Mouse (Mus musculus): ENCODE results near the gene Eno2.

Gene Eno2

DNA sequence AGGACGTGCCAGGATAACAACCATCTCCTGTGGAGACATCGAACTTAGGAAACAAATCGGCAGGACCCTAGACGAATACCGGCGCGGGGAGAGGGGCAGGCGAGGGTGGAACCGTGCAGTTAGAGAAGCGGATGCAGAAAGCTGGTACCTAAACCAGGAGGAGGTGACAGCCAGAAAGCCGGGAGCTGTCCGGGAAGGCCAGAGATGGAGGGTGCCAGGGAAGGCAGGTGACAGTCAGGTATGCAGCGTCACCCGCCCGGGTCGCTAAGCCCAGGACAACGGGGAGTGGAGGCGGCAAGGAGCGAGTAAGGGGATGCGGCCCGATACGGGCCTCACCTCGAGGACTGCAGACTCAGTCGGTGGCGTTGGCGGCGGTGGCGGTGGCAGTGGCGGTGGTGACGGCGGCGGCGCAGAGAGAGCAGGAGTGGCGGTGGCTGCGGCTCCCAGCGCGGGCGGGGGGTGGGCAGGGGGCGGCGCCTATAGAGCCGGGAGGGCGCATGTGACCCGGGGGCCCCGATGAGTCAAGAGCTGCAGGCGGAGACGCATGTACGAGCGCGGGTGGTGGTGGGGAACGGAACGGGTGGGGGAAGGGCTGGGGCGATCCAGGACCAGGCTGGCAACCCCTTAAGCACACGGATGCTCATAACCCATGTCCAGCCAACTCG is at the start of gene Eno2:
Gene Eno2, minus strand, starts transcription at position 573 of the 665 bp plus-strand sequence.
- under 1% methylated on average over 54 of the region's 54 CpGs for WGBS

DNA sequence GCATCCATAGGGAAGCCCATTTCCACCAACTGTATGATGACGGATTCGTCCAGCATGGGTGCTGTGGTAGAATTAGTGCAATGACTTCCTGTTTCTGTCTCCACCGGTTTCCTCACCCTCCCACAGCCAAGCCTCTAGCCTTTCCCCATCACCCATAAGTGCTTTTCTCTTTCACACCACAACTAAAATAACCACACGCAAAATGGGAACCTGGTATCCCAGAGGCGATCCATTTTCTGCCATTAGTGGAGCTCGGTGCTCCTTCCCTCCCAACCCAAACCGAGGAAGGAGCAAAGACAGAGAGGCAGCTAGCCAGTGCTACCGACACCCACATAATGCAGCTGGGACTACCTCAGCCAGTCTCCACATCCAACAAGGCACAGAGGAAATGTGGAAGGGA is 48.5 kb upstream of the Eno2 start:
- 51% methylated on average over 8 of the region's 8 CpGs for WGBS

DNA sequence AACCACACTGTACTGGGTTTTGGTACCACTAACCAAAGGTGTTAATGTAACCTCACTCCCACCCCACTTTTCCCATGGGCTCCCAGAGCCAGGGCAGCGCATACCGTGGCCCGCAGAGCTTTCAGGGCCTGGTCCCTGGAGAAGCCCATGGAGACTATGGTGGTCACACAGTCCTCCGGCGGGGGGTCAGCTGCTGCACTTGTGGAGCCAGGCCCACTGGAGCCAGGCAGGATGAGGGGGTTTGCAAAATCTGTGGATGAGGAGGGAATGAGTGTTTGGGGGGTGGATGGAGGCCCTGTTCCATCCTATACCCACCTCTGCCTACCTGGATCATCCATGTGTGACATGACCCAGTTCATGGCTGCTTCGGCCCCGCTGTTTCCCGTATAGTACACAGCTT is 48.1 kb upstream of the Eno2 start:
- WGBS: 81% methylated on average over 8 of the region's 8 CpGs

DNA sequence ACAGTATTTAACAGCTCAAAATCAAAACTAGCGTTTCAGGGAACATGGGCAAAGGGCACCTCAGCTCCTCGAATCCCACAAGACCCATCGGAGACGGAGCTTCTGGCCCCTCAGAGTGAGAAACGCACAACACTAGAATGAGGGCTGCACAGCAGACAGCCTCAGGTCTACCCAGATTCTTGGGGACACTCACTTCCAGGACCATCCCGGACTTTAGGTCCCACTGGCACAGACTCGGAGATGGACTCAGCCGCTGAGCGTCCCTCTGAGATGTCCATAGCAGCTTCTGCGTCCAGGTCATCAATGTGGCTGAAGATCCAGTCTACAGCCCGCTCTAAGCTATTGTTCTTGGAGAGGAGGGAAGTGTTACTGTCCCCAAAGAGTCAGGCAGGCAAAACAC is 47.7 kb upstream of the Eno2 start:
- 95% methylated on average over 11 of the region's 11 CpGs for WGBS

DNA sequence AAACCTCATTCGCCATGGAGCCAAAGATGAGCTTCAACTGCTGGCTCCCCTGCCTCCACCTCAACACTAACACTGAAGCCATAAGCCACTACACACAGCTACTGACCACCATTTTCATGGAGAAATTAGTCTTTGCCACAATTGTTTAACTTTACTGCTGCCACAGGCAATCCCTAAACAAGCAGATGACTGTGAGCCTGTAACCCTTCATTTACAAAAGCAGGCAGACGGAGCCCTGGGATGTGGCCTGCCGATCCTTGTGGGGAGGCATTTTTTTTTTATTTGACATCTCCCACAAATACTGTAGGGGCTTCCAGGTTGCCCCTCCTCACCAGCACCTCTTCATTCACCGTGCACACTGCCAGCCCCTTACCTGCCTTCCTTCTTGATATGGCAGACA is 47.1 kb upstream of the Eno2 start:
- 92% methylated on average over 4 of the region's 4 CpGs for WGBS

DNA sequence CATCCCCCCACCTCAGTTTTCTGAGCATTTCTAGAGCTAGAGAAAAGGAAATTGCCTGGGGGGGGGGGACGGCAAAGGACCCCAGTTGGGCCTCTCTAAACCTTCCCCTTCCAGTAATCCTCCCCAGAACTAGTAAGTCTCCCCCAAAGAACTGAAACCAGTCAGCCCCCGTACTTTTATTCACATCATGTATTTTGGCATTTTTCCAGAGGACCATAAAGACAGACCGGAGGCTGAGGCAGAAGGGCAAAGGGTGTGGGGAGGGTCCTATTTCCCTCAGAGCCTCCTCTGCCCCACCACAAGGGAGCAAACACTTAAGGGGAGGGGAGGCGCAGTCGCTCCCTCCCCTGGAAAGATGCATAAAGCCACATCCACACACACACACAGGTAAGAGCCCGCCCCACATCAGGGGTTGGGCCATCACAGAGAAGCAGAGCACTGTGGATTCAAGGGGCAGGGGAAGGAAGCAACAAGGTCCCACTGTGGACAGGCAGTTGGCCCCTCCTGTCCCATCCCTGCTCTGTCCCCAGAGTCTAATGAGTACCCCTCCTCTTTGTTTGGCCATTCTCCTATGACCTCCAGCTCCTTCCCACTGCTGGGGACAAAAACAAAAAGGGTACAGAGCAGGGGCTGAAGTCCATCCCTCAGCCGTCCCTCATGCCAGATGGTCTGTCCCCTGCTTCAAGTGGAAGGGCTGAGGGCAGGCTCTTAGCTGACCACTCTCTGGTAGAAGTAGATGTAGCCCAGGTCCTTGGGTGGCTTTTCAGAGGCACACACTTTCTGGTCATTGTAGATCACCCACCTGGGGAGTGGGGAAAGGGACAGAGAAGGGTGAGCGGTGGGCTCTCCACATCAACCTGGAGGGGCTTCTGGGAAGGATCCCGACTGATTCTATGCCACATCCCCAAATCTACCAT is 45.6 kb upstream of the Eno2 start:
- WGBS: 66% methylated on average over 9 of the region's 9 CpGs

DNA sequence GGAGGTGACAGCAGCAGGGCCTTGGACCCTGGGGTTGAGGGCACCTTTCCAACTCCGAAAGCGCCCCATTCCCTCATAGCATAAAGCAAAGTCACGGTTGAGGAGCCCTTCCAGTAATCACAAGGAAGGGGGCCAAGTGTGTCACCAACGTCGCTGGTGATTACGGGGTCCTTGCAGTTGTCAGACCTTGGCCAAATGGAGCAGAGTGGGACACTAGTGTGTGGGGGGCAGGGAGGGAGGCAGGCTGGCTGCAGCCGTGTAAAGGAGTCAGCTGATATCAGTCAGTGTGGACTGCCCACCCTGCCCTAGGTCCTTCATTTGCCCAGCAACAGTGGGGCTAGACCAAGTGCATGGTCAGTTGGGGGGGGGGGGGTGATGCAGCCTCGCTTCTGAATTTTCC is 45.0 kb upstream of the Eno2 start:
- WGBS: 26% methylated on average over 8 of the region's 8 CpGs

DNA sequence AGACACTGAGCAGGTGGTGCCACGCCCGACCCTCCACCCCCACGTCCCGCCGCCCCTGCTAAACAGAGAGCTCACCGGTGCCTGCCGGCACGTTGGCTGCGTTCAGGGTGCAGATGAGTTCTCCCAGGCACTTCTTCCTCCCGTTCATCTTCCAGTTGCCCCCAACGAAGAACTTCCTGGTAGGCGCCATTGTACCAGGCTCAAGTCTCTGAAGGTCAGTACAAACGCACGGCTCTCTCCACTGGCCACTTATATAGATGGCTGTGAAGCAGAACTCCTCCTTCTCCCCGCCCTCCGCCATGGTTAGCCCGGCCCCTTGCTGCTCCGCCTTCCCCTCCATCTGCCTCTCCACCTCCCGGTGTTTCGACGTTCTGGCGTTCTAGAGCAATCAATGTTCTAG is 44.5 kb upstream of the Eno2 start, which contains the start of gene Tpi1:
Gene Tpi1, minus strand, starts transcription at position 364 of the 400 bp plus-strand sequence.
- WGBS: under 1% methylated on average over 22 of the region's 22 CpGs

DNA sequence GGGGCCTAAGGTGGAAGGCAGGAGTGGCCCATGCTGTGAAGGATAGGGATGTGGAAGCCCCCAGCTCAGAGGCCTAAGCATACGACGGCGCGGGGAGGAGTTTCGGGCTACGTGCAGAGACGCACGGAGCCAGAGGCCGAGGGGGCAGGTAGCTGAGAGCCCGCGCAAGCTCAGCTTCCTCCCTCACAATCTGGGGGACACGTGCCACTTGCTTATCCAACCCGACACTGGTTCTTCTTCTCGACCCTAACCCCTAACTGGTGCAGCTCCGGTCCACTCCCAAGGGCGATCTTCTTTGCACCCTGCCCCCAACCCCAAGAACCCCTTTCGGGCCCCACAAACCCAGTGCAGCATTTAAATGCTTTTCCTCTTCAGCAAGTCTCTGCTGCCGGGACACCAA is 44.0 kb upstream of the Eno2 start:
- WGBS: under 1% methylated on average over 18 of the region's 18 CpGs

DNA sequence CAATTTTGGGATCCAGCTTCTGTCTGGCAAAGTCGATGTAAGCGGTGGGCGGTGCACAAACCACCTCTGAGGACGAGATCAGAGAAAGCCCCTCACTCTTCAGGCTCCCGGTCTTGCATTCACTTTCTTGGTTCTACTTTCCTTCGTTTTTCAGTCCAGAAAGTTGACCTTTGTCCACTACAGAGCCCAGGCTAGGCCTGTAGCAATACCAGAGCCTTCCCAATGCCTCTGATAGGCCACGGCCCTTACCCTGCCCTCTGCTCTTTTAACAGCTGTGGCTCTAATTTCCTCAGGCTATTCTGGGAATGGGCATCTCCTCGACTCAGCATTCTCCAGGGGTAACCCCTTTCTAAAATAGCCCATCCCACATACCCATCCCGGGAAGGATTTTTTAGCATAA is 43.4 kb upstream of the Eno2 start:
- WGBS: 17% methylated on average over 9 of the region's 9 CpGs

DNA sequence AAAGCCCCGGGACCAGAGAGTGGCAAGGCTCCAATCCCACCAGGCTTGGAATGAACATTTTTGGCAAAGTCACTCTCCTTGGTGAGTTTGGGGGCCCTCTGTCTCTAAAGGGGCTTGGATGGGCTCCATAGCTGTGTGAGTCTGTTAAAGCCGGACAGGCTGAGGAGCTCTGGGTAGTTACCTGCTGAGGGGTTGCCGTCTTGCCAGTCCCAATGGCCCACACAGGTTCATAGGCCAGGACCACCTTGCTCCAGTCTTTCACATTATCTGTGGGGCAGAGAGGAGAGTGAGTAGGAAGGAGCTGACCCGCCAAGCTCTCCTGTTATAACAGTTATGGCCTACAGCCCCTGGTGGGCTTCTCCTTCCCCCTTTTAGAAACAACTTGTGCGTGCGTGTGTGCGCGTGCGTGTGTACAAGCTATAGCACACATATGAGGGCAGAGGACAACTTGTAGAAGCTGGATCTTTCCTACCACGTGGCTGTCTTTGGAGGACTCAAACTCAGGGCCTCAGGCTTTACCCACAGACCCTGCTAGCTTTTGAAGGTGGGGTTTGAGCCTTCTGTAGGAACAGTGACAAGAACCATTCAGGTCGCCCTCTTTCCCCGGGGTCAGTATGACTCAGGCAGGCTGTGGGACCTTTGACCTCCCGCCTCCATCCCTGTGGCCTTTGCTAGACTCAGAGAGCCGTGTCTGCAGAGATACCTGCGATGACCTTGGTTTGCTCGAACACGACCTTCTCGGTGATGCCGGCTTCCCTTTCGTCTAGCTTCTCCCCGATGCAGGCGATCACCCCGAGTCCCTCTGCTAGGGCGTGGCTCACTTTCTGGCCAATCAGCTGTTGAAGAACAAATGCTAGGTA is 42.5 kb upstream of the Eno2 start:
- WGBS: 79% methylated on average over 24 of the region's 24 CpGs

DNA sequence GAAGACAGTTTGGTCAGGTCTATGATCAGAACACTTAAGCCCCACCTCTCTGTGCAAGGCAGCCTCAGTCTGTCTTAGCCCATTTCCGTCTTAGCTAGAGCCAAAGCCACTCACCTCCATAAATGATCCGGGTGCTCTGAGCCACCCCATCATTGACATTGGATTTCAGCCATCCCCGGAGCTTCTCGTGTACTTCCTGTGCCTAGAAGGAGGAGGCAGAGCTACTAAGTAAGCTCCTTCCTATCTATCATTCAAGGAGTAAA is 41.9 kb upstream of the Eno2 start:
- 56% methylated on average over 4 of the region's 4 CpGs for WGBS

DNA sequence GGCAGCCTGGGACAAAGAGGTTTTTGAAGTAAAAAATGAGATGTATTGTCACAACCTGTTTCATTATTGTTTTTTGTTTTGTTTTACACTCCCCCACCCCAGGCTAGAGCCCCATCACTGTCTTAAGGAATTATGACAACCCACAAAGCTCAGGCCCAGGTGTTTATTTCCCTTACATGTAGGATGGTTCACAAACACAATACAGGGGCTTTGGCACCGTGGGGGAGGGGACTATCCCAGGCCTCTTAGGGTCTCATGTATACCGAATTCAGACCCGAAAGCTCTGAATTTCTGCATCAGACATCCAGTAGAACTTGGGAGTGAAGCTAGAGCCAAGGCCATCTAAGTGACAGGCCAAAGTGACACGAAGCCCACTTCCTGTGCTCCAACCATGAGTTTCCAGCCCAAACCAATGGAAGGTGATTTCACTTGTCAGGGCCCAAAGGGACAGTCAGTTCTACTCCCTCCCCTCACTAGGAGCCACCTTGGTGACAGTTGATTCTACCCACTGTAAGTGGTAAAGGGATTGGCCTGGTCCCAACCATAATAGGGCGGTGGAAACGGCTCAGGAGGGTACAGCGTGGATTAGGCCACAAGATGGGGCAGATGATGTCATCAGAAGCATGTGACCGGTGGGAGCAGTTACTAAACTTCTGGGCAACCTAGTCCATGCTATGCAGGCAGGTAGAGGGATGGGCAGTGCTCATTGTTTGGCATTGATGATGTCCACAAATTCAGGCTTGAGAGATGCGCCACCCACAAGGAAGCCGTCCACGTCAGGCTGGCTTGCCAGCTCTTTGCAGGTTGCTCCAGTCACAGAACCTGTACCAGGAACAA is 41.3 kb upstream of the Eno2 start:
- 74% methylated on average over 11 of the region's 11 CpGs for WGBS

DNA sequence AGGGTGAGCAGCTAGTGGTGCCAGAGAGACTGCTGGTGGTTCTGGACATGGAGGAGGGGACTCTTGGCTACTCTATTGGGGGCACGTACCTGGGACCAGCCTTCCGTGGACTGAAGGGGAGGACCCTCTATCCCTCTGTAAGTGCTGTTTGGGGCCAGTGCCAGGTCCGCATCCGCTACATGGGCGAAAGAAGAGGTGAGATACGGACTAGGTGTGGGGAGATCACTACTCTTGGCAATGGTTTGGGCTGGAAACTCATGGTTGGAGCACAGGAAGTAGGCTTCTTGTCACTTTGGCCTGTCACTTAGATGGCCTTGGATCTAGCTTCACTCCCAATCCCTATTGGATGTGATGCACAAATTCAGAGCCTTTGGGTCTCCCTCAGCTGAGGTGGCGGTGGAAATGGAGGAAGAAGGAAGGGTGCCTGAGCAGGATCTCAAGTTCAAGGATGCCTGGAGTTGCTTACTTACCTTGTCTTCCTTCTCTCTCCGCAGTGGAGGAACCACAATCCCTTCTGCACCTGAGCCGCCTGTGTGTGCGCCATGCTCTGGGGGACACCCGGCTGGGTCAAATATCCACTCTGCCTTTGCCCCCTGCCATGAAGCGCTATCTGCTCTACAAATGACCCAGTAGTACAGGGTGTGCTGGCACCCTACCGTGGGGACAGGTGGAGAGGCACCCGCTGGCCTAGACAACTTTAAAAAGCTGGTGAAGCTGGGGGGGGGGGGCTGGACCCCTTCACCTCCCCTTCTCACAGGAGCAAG is 40.5 kb upstream of the Eno2 start:
- WGBS: 51% methylated on average over 14 of the region's 14 CpGs

DNA sequence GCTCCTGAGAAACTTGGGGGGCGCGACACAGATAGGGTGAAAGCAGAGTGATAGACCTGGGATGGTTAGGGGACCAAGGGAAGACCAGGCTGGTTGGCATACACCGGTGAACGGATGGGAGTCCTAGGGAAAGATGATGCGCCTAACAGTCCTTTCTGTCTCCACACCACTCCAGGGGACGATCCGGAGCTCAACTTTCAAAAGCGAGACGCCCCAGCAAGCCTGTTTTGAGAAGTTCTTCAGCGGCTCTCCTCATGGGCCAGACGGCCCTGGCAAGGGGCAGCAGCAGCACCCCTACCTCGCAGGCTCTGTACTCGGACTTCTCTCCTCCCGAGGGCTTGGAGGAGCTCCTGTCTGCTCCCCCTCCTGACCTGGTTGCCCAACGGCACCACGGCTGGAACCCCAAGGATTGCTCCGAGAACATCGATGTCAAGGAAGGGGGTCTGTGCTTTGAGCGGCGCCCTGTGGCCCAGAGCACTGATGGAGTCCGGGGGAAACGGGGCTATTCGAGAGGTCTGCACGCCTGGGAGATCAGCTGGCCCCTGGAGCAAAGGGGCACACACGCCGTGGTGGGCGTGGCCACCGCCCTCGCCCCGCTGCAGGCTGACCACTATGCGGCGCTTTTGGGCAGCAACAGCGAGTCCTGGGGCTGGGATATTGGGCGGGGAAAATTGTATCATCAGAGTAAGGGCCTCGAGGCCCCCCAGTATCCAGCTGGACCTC is 39.7 kb upstream of the Eno2 start:
- 1% methylated on average over 35 of the region's 35 CpGs for WGBS

DNA sequence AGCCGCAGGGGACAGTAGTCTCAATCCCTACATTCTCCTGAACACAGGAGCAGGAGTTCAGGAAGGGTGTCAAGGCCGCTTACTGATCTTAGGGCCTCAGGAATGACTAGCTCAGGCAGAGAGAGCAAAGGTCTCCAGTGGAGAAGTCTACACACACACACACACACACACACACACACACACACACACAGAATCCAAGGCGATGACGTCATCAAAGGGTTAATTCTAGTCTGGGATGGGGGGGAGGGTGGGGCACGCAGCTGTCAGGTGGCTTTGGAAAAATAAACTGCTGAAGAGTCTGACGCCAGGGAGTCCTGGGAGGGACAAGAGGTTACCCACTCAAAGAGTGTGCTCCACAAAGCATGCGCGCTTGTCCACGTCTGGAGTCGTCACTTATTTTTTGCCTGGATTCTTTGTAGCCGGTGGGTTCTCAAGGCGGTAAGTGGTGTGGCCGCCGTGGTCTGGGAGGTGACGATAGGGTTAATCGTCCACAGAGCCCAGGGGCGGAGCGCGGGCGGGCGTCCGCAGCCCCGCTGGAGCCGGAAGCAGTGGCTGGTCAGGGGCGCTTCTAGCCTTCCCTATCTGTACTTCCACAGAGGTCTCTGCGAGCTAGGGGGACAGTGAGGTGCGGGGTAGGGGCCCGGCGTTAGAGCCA is 39.0 kb upstream of the Eno2 start, which contains the start of gene Spsb2:
Gene Spsb2, plus strand, starts transcription at position 304 of the 655 bp plus-strand sequence.
- 7% methylated on average over 29 of the region's 29 CpGs for WGBS

DNA sequence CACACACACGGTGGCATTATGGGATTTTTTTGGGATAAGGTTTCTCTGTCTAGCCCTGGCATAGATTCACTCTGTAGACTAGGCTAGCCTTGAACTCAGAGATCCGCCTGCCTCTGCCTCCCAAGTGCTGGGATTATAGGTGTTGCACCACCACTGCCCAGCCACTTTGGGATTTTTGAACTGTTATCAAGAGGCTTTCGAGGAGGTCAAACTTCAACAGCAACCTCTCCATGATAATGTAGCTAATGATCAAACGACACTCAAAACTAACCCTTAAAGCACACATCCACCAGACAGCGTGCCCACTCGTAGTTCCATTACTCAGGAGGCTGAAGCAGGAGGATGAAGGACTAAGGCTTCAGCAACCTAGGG is 38.5 kb upstream of the Eno2 start:
- 76% methylated on average over 6 of the region's 6 CpGs for WGBS

DNA sequence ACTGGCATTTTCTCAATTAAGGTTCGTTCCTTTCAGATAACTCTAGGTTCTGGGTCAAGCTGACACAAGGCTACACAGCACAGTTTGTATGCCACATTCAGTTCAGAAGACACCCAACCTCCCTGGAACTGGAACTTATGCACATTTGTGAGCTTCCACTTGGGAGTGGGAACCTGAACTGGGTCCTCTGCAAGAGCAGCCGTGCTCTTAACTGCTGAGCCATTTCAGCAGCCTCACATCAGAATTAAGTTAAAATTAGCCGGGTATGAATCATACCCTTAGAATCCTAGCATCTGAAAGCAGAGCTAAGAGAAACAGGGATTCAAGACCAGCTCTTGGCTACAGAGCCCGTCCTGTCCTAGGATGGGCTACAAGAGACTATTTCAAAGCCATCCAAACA is 37.9 kb upstream of the Eno2 start:
- WGBS: 36% methylated on average over 4 of the region's 4 CpGs

DNA sequence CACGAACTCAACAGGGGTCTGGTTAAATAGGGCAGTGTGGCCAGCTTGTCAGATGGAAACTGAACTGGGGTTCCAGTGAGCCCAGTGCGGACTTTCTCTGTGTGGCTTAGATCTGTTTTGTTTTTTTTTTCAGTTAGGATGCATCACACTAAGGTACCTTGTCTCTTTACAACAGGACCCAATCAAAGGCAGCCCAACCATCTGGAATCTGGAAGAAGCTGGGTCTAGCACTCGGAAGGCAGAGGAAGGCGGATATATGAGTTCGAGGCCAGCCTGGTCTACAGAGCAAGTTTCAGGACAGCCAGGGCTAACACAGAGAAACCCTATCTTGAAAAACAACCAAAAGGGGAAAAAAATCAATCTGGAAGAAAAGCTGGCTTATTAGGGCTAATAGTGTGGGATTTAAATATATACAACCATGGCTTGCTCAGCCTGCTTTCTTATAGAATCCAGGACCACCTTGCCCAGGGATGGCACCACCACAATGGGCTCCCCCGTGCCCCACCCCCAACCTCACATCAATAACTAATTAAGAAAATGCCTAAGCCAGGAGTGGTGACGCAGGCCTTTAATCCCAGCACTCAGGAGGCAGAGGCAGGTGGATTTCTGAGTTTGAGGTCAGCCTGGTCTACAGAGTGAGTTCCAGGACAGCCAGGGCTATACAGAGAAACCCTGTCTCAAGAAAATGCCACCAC is 37.1 kb upstream of the Eno2 start:
- 63% methylated on average over 7 of the region's 7 CpGs for WGBS
